Mouse (Mus musculus) testis, adult 2 months (tissue): ENCODE measurements at regions not wholly inside any gene's neighbourhood (a gene's known extent, or its start where the extent isn't known, plus 50 kb on each side); places are given as distances from the start of the nearest gene placed in this dataset.

Source experiments
- H3K27ac ChIP-seq: fragments of 200-500 bp; 2 replicates; pipeline ENCODE4 v1.5.1; 2012; ENCODE audit warnings: low read depth, low read length; ENCODE audit not compliant: control insufficient read depth, insufficient read depth
- H3K27me3 ChIP-seq: fragments of 200-500 bp; 2 replicates; pipeline ENCODE4 v1.6.1; 2012; ENCODE audit warnings: mild to moderate bottlenecking, low read length, moderate library complexity; ENCODE audit not compliant: control insufficient read depth, insufficient read depth
- H3K36me3 ChIP-seq: fragments of 200-500 bp; 2 replicates; pipeline ENCODE4 v1.6.1; 2012; ENCODE audit warnings: mild to moderate bottlenecking, low read length; ENCODE audit not compliant: control insufficient read depth, insufficient read depth
- H3K4me1 ChIP-seq: fragments of 200-500 bp; 2 replicates; pipeline ENCODE4 v1.6.1; 2012; ENCODE audit warnings: low read length; ENCODE audit not compliant: control insufficient read depth, insufficient read depth
- H3K4me3 ChIP-seq: fragments of 200-500 bp; 2 replicates; pipeline ENCODE4 v1.5.1; 2012; ENCODE audit warnings: low read depth, mild to moderate bottlenecking, low read length, moderate library complexity, mixed read lengths; ENCODE audit not compliant: control insufficient read depth
- CTCF ChIP-seq: fragments of 200-500 bp; IDR thresholded peaks from 2 replicates; pipeline ENCODE4 v1.5.1; 2012; ENCODE audit warnings: low read depth, mild to moderate bottlenecking, inconsistent platforms, low read length, moderate library complexity; ENCODE audit not compliant: control insufficient read depth, insufficient read depth, insufficient replicate concordance
- POLR2A ChIP-seq: fragments of 200-500 bp; IDR thresholded peaks from 2 replicates; pipeline ENCODE4 v1.6.1; 2012; ENCODE audit warnings: low read depth, mild to moderate bottlenecking, inconsistent platforms, low read length, moderate library complexity; ENCODE audit not compliant: control insufficient read depth

- Histone ChIP-seq H3K4me3 (no peak overlapping the region), H3K27me3 (no peaks in the 10 kb centered on the region), H3K4me1 (no peaks in the 10 kb centered on the region), H3K36me3 (no peaks in the 10 kb centered on the region), H3K27ac (no peak overlapping the region)
- TF ChIP-seq CTCF (no peak), POLR2A (no peak)
These were observed 108.0 kb downstream of the Adcyap1r1 start for GRCm38 (mm10) chr6:55559797-55560196.
